Mouse (Mus musculus): ENCODE data around the gene Flrt3. TPM values are rescaled to one million over a fixed set of nuclear protein-coding genes. Genes with fewer than 3 reads are reported as not detected.

The Flrt3 gene
- polyA plus RNA-seq, 1 experiment from 2014 or later, result 39.5 TPM

DNA sequence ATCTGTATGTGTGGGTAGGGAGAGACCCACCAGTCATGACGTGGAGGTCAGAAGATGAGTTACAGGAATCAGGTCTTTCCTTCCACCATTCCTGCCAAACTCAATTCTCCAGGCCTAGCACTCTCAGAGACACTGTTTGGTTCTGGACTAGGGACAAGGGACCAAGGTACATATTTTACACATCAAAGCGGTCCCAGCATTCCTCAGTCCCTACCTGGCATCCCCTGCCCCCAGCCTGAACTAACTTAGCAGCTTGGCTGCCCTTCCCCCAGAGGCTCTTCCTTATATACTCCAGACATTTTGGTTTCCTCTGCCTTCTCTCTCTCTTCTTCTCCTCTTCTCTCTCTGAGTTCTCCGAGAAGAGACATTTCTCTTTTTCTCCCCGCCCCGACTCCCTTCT lies 2.2 kb upstream of the Flrt3 start:
- no peaks in the 10 kb centered on the region for H3K36me3 ChIP-seq (ENCODE audit: insufficient read depth, low read length)
- no peak overlapping the region for H3K4me2 ChIP-seq (replicated peaks; ENCODE audit: low read depth, low read length)
- TF ChIP-seq EP300 (IDR thresholded peaks at IDR 0.05), result no peak
- TF ChIP-seq CTCF (IDR thresholded peaks at IDR 0.05), result no peak
- DNase-seq (ENCODE audit: low spot score) (no peak), ATAC-seq (no peak)
- 87% methylated on average over 5 of the region's 5 CpGs for WGBS
- no peak overlapping the region for H3K4me3 ChIP-seq (ENCODE audit: low read depth, low read length)
- no peak overlapping the region for H3K27ac ChIP-seq (ENCODE audit: low read length)
- H3K4me1 ChIP-seq (ENCODE audit: insufficient read depth, low read depth, low read length), result peaks cover 4% of the 10 kb centered on the region; the same call in 1 of the 2 replicates
- no peak overlapping the region for H3K9ac ChIP-seq (replicated peaks; ENCODE audit: low read depth)
- no peaks in the 10 kb centered on the region for H3K27me3 ChIP-seq (replicated peaks; ENCODE audit: insufficient read depth, low read length)
- H3K9me3 ChIP-seq (ENCODE audit: low read length), result no peaks in the 10 kb centered on the region

- H3K9ac ChIP-seq (replicated peaks; ENCODE audit: low read depth), result peak overlapping the region; percentile 53
- peak; percentile 22; the same call in 1 of the 2 replicates for ATAC-seq
- H3K4me2 ChIP-seq (replicated peaks; ENCODE audit: low read depth, low read length), result peak overlapping the region; percentile 67
- no peaks in the 10 kb centered on the region for H3K27me3 ChIP-seq (replicated peaks; ENCODE audit: insufficient read depth, low read length)
- H3K9me3 ChIP-seq (ENCODE audit: low read length), result no peaks in the 10 kb centered on the region
- TF ChIP-seq EP300 (IDR thresholded peaks at IDR 0.05), result no peak
- H3K27ac ChIP-seq (ENCODE audit: low read length), result no peak overlapping the region
- peaks cover 4% of the 10 kb centered on the region; the same call in 1 of the 2 replicates for H3K4me1 ChIP-seq (ENCODE audit: insufficient read depth, low read depth, low read length)
- peak overlapping the region; percentile 51 for H3K4me3 ChIP-seq (ENCODE audit: low read depth, low read length)
- no peaks in the 10 kb centered on the region for H3K36me3 ChIP-seq (ENCODE audit: insufficient read depth, low read length)
- peak; percentile 32 for DNase-seq (ENCODE audit: low spot score)
- 2% methylated on average over 12 of the region's 12 CpGs for WGBS
Observed at GRCm38 (mm10) chr2:140670457-140670856, 812 bp downstream of the Flrt3 start.

DNA sequence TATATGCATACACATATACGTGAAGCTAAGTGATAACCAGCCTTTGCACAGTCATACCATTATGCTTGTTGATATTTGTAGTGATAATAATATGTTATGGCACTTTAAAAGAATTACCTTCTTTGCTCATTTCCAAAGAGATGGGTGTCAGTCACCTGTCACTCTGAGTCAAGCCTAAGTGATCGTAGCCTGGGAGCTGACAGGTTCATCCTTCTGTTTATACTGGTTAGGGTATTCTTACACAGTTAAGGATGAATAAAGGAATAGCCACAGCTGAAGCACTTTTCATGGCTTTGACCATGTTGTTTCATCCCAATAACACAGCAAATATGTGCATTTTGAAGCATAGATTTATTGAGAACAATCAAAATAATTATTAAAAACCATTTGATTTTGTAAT lies 1.5 kb downstream of the Flrt3 start:
- 75% methylated on average over 2 of the region's 2 CpGs for WGBS
- DNase-seq (ENCODE audit: low spot score) (no peak), ATAC-seq (no peak)
- Histone ChIP-seq H3K36me3 (ENCODE audit: insufficient read depth, low read length) (no peaks in the 10 kb centered on the region), H3K4me1 (ENCODE audit: insufficient read depth, low read depth, low read length) (peaks cover 4% of the 10 kb centered on the region; the same call in 1 of the 2 replicates), H3K9ac (replicated peaks; ENCODE audit: low read depth) (no peak overlapping the region), H3K9me3 (ENCODE audit: low read length) (no peaks in the 10 kb centered on the region), H3K27ac (ENCODE audit: low read length) (no peak overlapping the region), H3K27me3 (replicated peaks; ENCODE audit: insufficient read depth, low read length) (no peaks in the 10 kb centered on the region), H3K4me2 (replicated peaks; ENCODE audit: low read depth, low read length) (peak overlapping the region; percentile 67), H3K4me3 (ENCODE audit: low read depth, low read length) (peak overlapping the region; percentile 51)
- TF ChIP-seq CTCF (IDR thresholded peaks at IDR 0.05), result no peak
- TF ChIP-seq EP300 (IDR thresholded peaks at IDR 0.05), result no peak

DNA sequence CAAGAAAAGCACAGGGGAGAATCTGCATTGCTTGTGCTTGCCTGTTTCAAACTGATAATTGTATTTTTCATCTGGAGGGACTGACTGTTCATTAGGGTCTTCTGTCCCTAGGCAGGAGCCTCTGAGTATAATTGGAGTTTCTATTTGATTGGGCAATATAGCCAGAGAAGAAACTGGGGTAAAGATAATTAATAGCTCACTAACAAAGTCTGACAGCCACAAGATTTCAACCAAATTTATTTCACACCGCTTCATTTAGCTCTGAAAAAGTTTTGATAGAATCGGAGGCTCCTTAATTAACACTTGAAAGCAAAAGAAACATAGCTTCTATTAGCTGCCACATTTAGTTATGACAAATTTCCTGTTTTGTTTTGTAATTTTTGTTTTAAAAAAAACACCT lies 2.2 kb downstream of the Flrt3 start:
- WGBS, result 55% methylated on average over 2 of the region's 2 CpGs
- Histone ChIP-seq H3K27ac (ENCODE audit: low read length) (no peak overlapping the region), H3K9ac (replicated peaks; ENCODE audit: low read depth) (no peak overlapping the region), H3K4me1 (ENCODE audit: insufficient read depth, low read depth, low read length) (peaks cover 4% of the 10 kb centered on the region; the same call in 1 of the 2 replicates), H3K4me3 (ENCODE audit: low read depth, low read length) (peak overlapping the region; percentile 51; the same call in 1 of the 2 replicates), H3K9me3 (ENCODE audit: low read length) (no peaks in the 10 kb centered on the region), H3K27me3 (replicated peaks; ENCODE audit: insufficient read depth, low read length) (no peaks in the 10 kb centered on the region), H3K36me3 (ENCODE audit: insufficient read depth, low read length) (no peaks in the 10 kb centered on the region), H3K4me2 (replicated peaks; ENCODE audit: low read depth, low read length) (peak overlapping the region; percentile 42)
- TF ChIP-seq EP300 (IDR thresholded peaks at IDR 0.05) (no peak), CTCF (IDR thresholded peaks at IDR 0.05) (no peak)
- ATAC-seq, result no peak
- no peak for DNase-seq (ENCODE audit: low spot score)

DNA sequence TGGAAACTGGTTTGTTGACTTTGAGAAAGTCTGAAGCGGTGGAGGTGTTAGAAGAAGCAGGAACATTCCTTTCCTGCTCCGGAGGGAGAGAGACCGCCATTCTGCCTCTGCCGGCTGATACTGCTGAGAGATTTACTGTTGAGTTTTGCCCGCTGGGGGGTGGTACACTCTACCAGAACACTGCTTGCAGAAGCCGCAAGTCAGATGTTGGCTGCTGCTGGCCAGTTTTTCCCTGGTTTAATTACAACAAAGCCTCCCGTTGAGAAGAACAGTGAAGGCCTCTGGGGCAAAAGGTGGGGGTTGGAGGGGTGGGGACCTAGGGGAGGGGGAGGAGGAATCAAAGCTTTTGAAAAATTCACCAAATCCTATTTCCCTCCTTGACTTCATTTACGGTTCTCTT lies 3.0 kb downstream of the Flrt3 start:
- DNase-seq (ENCODE audit: low spot score) (peak; percentile 85), ATAC-seq (peak; percentile 52)
- H3K4me2 ChIP-seq (replicated peaks; ENCODE audit: low read depth, low read length), result peak overlapping the region; percentile 42
- H3K27me3 ChIP-seq (replicated peaks; ENCODE audit: insufficient read depth, low read length), result no peaks in the 10 kb centered on the region
- peak overlapping the region; percentile 4; the same call in 1 of the 2 replicates for H3K4me3 ChIP-seq (ENCODE audit: low read depth, low read length)
- no peak overlapping the region for H3K27ac ChIP-seq (ENCODE audit: low read length)
- H3K9me3 ChIP-seq (ENCODE audit: low read length), result no peaks in the 10 kb centered on the region
- H3K9ac ChIP-seq (replicated peaks; ENCODE audit: low read depth), result no peak overlapping the region
- TF ChIP-seq CTCF (IDR thresholded peaks at IDR 0.05), result peak; percentile 80
- 0 out of 2 replicates have a peak, but pooled peaks have one; percentile 19 for TF ChIP-seq EP300 (IDR thresholded peaks at IDR 0.05)
- H3K36me3 ChIP-seq (ENCODE audit: insufficient read depth, low read length), result no peaks in the 10 kb centered on the region
- H3K4me1 ChIP-seq (ENCODE audit: insufficient read depth, low read depth, low read length), result peaks cover 4% of the 10 kb centered on the region; the same call in 1 of the 2 replicates
- WGBS, result 9% methylated on average over 8 of the region's 8 CpGs

DNA sequence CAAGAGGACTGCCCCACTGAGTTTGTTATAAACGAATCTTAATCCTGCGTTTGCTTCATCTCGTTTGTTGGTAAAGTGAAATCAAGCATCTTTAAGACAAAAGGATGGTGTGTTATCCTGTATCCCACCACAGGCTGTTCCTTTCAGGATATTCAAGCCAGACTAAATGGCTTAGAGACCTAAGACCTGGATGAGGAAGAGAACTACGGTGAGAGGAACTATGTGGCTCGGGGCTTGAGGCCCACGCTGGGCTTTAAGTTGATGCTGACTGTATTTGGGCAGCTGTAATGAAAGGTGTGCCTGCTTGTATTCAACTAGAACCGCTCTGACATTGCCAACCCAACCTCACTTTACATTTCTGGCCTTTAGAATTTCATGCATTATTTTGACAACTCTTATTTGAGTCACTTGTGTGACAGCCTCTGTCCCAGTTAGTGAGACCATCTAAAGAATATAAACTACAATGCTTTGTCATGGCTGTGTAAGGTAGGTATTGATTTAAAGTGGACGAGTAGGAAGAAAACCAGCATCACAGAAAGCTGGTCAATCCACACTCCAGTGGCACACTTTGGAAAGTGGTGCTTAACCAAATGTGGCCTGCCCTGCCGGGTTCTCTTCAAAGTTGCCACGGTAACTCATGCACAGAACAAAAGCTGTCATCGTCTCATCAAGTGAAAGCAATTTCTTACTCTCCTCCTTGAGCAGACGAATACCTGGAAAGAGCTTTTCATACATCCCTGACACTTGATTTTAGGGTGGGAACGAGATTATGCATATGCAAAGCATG lies 3.8 kb downstream of the Flrt3 start:
- no peaks in the 10 kb centered on the region for H3K9me3 ChIP-seq (ENCODE audit: low read length)
- H3K27ac ChIP-seq (ENCODE audit: low read length), result no peak overlapping the region
- WGBS, result 59% methylated on average over 13 of the region's 13 CpGs
- no peak for TF ChIP-seq EP300 (IDR thresholded peaks at IDR 0.05)
- no peak for TF ChIP-seq CTCF (IDR thresholded peaks at IDR 0.05)
- ATAC-seq (no peak), DNase-seq (ENCODE audit: low spot score) (no peak)
- H3K9ac ChIP-seq (replicated peaks; ENCODE audit: low read depth), result no peak overlapping the region
- H3K4me3 ChIP-seq (ENCODE audit: low read depth, low read length), result no peak overlapping the region
- H3K4me1 ChIP-seq (ENCODE audit: insufficient read depth, low read depth, low read length), result peaks cover 4% of the 10 kb centered on the region; the same call in 1 of the 2 replicates
- H3K36me3 ChIP-seq (ENCODE audit: insufficient read depth, low read length), result no peaks in the 10 kb centered on the region
- no peaks in the 10 kb centered on the region for H3K27me3 ChIP-seq (replicated peaks; ENCODE audit: insufficient read depth, low read length)
- H3K4me2 ChIP-seq (replicated peaks; ENCODE audit: low read depth, low read length), result peak overlapping the region; percentile 42; the same call in 1 of the 2 replicates

All from lung, postnatal 0 days (tissue).